Mouse (Mus musculus): ENCODE results near the gene Tdrd7.

Tdrd7 gene

DNA sequence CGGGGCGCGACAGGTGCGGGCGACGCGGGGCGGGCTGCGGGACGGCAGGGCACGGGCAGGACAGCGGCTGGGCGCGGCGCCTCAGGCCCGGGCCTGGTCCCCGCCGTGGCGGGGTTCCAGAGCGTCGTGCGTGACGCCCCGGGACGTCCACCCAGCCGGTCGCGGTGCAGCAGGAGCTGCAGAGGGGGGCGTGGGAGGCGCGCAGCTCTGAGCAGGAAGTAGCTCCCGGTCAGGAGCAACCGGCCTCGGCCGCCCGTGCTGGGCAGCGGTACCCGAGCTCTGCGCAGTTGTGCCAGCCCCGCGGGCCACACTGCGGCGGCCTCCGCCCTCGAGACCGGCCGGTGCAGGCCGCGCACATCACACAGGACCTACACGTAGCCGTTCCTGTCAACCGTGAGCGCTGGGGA lies 7.3 kb downstream of the Tdrd7 start:
- DNase-seq (ENCODE audit: low spot score), result peak; percentile 60

DNA sequence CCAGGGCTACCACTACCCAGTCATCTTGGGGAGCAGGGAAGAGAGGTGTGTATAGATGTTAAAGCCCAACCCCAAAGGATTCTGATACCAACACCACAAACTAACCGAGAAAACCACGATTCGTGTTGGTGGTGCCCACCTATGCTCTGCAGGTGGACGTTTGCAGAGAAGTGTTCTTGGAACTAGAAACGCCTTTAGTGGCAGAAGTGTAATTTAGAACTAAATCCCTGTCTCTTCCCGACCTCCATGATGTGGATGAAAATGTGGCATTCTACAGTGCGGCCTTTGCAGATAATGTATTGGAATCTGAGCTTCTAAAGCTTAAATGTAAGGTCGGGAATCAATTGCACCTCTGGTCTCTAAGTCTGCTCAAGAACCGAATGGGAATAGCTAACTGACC lies 7.8 kb downstream of the Tdrd7 start:
- DNase-seq (ENCODE audit: low spot score), result no peak

DNA sequence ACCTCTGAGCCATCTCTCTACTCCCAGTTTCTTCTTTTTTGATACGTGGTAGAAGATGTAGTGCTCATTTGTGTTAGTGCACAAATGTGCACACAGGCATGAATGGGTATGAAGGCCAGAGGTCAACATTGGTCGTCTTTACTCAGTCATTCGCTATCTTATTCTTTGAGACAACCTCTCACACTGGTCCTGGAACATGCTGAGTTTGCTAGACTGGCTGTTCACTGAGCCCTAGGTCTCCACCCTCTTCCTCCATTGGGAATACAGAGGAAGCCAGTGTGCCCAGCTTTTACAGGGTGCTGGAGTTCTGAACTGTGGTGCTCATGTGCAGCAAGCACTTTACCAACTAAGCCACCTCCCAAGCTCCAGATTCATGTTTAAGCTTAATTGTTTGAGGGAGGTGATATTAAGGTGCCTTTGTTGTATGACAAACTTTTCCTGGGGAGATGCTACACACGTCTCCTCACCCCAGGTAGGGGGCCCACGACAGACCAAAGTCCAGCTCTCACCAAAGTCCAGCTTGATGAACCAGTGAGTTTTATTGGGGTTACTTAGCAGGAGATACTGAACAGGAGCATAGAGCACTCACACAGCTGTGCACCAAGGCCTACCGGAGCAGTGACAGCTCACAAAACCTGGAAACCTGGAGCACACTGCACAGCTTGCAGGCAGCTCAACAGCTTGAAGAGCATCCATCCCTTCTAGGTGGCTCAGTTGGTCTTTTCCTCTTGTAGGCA lies 12.0 kb downstream of the Tdrd7 start:
- DNase-seq (ENCODE audit: low spot score), result no peak

DNA sequence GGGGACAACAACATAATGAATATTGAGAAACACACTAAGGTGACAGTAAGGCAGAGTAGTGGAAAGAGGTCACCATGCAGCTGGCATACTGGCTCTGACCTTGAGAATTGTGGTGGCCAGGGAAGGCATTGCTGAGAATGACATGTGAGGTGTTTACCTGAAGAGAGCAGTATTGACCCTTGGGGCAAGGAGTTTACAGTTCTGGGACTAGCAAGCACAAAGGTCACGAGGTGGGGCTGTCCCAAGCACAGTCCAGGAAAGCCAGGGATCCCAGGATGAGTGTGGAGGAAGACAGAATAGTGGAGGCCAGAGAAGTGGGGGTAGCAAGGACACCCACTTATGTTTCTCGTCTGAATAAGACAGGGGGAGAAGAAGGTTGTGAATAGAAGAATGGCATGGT lies 14.8 kb downstream of the Tdrd7 start:
- no peak for DNase-seq (ENCODE audit: low spot score)

DNA sequence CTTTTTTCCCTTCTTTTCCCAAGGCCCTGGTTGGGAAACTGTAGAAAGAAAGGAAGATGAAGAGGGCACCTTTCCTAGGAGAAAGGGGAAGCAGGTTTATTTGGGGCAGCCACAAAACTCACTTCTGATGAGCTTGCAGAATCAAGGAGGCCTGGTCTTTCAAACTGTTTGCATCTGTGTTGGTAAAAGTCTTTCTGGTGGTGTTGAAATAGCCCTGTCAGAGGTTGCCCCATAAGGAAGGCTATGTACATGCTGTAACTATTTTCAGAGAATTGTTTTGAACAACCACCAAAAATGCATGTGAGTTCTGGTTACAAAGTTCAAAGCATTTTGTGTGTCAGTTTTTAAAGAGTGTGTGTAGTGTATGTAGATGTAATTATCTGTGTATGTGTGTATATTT lies 15.9 kb downstream of the Tdrd7 start:
- no peak for DNase-seq (ENCODE audit: low spot score)

DNA sequence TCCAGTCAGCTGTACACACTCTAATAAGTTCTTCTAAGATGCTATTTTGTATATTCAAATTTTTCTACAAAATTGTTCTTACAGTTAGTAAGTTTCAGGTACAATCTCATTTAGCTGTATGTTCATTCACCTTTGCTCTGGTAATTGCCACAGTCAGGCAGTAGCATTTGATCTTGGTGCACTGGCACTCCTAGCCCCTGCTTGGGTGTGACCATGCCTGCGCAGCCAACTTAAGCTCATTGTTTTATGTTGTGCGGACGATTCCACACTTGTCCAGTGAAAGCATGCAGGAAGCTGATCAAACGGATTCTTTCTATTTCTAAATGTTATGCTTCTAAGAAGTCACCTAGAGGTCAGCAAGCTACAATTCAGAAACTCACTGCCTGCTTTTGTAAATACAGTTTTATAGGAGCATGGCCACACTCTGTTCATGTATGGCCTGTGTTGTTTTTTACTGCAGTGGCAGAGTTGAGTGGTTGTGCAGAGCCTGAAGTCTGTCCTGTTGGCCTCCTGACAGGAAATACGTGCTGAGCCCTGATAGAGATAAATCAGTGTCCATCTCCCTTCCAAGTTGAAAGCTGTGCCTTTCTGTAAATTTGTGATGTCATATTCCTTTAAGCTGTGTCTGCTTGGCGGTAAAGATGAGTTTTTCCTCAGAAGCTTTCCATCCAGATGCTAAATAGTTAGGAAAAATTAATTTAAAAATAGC lies 25.4 kb downstream of the Tdrd7 start:
- DNase-seq (ENCODE audit: low spot score), result no peak

DNA sequence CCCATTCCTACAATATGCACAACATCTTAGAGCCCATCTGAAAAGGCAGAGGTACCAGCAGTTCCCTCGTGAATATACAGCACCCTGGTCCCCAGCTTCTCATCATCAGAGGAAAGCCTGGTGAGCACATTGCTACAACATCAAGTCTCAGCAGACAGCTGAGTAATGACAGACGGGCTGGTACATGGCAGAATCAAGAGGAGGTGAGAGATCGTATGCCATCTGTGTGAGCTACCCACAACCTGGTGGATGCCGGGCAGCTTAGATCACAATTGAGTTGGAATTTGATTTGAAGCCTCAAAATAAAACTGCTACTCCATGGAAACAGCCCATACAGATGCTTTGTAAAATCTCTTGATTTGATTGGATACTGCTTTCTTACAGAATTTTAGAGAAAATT lies 33.4 kb downstream of the Tdrd7 start:
- no peak for DNase-seq (ENCODE audit: low spot score)

DNA sequence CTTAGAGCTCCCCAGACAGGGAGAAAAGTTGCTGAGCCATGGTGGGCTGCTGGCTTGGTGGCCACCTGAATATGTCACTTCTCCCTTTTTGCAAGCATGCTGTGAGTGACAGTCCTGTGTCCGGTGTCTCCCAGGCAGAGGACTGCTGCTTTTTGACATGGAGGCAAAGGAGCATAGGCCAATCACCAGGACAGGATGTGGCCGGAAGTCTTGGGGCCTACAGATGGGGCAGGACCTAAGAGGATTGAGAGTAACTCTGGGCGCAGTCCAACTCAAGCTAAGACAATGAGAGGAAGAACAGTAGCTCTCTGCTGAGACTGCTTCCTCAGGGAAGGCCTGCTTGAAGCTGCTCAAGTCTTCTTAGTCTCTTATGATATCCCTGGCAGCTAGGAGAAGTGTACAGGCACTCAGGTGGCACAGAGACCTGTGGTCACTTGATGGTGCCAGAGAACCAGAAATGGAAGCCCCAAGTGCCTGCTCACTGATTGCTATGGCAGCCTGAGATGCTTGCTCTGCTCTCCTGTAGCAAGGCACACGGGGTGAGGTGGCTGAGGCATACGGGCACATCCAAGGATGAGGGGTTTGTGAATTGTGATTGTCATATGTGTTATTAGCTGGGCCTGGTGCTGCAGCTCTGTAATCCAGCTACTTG lies 43.1 kb downstream of the Tdrd7 start:
- no peak for DNase-seq (ENCODE audit: low spot score)

DNA sequence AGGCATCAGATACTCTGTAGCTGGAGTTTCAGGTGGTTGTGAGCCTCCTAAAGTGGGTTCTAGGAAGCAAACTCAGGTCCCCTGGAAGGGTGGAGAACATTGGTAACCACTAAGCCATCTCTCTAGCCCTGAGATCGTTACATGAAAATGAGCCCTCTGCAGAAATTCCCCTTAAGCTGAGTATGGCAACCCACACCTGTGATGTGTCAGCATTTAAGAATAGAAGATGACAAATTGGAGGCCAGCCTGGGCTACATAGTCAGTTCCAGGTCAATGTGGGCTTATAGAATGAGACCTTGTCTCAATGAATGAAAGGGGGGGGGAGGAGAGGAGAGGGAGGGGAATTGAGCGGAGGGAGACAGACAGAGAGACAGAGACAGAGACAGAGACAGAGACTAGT lies 46.6 kb downstream of the Tdrd7 start:
- DNase-seq (ENCODE audit: low spot score), result no peak

DNA sequence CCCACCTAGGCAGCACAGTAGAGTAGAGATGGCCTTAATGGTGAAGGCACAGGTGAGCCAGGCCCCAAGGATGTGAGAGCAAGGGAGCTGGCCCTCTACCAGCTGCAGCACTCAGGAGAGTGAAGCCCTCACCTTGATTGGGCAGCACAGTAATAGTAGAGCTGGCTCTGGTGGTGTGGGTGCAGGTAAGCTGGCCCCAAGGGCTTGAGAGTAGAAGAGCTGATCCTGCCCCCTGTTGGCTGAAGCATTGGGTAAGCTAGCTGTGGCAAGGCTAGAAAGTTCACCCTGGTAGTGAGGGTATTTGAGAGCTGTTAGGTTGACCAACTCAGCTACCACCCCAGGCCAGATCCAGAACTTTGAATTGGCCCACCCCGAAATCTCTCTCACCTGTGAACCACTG lies 50.5 kb downstream of the Tdrd7 start:
- DNase-seq (ENCODE audit: low spot score), result no peak

DNA sequence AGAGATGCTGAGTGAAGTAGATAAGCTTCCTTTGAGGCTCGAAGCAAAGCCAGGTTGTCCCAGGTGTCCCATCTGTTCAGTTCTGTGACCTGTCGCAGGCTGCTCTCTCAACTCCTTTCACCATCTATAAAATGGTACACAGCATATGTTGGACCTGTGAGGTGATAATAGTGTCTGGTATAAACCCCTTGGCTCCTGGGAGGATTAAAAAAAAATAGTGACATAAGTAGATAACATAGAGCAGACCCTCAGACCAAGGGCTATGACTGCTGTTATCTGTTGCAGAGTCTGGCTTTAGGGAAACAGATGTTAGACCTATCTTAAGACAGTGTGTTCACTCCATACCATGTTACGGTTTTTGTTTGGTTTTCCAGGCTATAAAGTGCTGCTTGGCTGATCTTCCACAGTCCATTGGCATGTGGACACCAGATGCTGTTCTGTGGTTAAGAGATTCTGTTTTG lies 57.9 kb downstream of the Tdrd7 start:
- DNase-seq (ENCODE audit: low spot score), result no peak

DNA sequence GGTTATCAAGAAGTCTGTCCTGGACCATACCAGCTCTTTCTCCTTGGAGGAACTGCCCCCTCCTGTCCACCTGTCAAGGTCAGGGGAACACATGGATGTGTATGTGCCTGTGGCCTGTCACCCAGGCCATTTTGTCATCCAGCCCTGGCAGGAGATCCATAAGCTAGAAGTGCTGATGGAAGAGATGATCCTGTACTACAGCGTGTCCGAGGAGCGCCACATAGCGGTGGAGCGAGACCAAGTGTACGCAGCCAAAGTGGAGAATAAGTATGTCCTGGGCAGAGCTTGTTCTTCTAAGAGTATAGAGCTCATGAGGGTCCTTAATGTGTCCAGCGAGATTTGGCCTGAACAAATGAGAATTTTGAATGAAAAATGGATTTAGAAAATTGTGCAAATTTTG lies 60.8 kb downstream of the Tdrd7 start:
- DNase-seq (ENCODE audit: low spot score), result peak; percentile 36

DNA sequence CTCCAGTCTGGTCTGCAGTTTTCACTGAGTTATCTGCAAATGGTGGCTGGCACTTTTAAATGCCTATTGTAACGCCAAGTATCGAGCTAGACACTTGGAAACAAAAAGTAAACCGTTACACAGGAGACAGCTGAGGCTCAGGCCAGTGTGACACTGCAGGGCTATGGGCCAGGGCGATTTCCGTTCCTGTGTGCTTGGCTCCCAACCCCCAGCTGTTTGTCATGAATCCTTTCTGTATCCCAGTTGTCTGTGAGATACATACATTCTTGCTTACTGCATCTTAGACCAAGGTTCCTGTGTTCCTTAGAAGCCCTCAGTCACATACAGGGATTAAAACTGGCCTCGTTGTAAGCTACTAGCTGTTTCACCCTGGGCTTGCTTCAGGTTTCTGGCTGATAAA lies 63.1 kb downstream of the Tdrd7 start:
- DNase-seq (ENCODE audit: low spot score), result no peak

DNA sequence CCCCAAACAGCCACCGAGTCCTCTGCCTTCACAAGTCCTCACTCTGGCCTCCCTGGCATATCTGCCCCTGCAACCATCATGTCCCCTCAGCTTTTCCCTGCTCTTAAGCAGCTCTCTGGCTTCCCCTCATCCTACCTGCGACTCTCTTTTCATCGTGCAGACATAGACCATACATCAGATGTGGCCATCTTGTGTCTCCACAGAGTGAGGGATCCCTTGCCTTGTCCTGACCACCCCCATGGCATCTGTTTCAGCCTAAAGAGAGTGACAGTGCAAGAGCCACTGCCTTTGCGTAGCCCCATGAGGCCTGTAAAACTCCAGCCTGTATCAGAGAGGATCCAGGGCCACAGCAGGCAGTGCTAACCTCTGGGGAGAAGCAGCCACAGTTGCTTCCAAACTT lies 63.6 kb downstream of the Tdrd7 start:
- DNase-seq (ENCODE audit: low spot score), result no peak

DNA sequence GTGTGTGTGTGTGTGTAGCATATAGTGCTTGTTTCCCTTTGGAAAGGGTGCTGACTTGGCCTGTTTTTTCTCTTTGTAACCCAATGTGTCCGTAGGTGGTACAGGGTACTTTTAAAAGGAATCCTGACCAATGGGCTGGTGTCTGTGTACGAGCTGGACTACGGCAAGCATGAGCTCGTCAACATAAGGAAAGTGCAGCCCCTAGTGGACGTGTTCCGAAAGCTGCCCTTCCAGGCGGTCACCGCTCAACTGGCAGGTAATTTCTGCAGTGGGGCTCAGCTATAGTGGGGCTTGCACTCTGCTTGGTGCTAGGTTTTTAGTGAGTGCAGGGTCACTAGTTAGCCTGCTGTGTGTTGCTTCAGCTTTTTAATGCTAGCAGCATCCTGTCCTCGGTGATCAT lies 64.4 kb downstream of the Tdrd7 start:
- DNase-seq (ENCODE audit: low spot score), result peak; percentile 51

DNA sequence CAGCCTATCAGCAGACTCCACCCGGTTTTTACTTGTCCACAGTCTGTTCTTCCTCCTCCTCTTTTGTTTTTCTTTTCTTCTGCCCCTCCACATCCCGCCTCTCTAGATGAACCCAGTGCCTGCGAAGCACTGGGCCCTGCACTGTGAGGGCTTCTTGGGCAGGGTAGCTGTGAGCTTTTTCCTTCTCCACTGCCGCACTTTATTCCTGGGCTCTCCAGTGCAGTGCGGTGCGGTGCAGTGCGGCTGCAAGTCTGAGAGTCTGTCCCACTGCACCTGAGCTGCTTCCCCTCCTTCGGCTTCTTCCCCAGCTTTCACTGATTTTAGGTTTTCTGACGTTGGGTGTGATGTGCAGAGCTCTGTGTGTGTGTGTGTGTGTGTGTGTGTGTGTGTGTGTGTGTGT lies 67.3 kb downstream of the Tdrd7 start:
- DNase-seq (ENCODE audit: low spot score), result no peak

DNA sequence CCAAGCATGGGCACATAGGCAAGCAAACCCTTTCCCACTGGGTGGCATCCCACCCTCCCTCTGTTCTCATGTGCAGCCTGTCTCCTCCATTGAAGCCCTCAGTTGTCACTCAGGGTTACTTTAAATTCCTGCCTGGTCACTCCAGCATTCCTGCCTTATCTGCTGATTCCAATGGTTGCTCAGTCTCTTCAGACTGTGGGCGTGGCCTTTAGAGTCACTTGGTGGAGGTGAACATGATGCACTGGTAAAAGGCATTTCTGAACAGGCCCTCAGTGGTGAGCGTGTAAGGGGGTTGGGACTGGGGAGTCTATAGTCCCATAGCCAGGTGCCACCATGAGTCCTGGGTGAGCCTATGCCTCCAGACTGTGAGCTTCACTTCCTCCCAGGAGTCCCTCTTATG lies 68.1 kb downstream of the Tdrd7 start:
- no peak for DNase-seq (ENCODE audit: low spot score)

DNA sequence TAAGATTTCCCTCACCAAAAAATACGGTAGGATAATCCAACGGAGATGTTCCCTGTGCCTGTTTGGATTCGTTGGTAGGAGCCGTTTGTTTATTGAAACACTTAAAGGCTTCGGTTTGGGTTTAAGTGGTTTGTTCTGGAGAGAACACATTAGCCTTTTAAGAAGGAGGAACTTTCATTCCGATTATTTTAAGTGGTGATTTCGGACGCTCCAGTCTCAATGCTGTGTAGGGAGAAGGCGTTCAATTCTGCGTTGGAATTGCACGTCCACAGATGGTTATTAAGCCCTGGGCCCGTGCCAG lies 73.4 kb downstream of the Tdrd7 start:
- peak; percentile 15 for DNase-seq (ENCODE audit: low spot score)

DNA sequence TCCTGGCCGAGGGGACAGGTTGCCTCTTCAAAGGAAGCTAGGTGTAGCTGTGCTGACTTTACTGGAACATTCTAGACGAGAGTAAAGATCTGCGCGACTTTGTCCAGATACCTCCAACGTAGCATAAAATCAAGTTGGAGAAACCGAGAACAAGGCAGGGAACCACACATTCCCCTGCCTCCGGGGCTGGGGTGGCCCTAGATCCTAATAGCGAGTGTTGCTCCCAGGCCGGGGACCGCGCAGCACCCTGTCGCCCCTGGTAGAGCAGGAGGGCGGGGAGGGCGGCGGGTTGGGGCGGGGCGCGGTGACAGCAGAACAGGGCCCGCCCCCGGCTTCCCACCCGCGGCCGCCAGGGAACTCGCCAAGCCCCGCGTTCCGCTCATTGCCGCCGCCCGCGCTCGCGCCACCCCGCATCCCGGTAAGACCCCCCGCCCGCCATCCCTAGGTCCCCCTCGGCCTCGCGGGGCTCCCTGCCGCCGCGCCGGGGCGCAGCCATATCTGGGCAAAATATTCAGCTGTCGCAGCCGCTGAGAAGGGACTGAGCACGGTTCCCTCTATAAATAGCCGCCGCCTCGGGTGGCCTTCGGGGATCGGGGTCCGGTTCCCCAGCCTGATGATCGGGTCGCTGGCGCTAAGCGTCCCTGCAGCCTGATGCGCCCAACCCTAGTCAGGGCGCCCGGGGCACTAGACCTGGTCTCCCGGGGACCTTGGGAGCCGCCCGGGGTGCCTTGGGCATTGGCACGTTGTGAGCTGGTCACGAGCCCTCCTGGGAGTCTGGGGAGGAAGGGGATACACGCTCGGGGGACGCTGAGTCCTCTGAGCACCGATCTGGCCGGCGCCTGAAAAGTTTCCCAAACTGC lies 74.0 kb downstream of the Tdrd7 start, which contains the start of gene Tmod1:
Gene Tmod1, plus strand, starts transcription at position 44 of the 860 bp plus-strand sequence.
- DNase-seq (ENCODE audit: low spot score), result peak; percentile 53

DNA sequence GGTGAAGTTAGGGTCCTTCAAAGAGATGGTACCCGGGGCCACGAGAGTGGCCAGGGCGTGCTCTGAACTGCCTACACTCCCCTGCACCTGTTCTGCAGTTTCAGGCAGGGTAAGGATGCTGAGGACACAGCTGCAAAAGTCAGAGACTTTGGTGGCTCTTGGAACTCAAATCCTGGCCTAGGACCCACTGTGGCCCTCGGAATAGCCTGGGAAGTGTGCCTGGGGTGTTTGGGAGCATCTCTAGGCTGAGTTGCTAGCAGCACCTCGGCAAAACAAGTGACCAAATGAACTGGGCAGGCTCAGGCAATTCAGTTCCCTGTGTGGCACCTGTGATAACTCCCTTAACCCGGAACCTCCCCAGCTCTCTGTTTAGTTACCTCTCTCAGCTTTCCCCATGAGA lies 74.8 kb downstream of the Tdrd7 start:
- DNase-seq (ENCODE audit: low spot score), result no peak

DNA sequence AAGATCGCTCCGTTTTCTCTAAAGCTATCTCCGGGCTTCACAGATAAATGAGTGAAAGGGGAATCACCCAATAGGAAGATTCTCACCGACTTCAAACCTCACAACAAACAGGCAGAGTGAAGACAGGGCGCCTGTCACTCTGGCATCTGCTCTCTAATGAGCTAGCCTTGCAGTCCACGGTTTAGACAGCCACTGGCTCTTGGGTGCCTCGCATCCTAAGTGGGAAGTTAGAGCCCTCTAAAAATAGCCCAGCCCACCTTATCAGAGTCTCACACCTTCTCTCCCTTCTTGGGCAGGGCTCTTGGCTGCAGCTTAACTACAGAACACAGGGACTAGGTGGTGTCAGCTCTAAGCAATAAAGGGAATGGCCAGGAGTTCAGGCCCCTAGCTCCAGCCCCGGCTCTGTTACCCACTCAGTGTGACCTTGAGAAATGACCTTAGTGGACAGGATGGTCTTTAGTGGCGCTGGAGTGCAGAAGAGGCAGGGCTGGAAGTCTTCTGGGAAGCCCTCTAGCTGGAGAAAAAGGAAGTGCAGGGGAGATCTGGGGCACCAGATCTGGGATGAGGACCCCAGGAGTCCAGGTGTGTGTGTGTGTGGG lies 75.6 kb downstream of the Tdrd7 start:
- no peak for DNase-seq (ENCODE audit: low spot score)
